Mouse (Mus musculus) liver, adult 2 months (tissue): ENCODE results near the gene Ugdh.

ENCODE experiments used
- CTCF ChIP-seq: fragments of 200-500 bp; IDR thresholded peaks from 2 replicates; pipeline ENCODE4 v1.5.1; 2011; ENCODE audit warnings: low read depth, low read length, control low read depth
- POLR2A ChIP-seq: fragments of 200-500 bp; IDR thresholded peaks from 2 replicates; pipeline ENCODE4 v1.6.1; 2011; ENCODE audit warnings: low read length, control low read depth; ENCODE audit not compliant: insufficient read depth; ENCODE audit errors: extremely low read depth

DNA sequence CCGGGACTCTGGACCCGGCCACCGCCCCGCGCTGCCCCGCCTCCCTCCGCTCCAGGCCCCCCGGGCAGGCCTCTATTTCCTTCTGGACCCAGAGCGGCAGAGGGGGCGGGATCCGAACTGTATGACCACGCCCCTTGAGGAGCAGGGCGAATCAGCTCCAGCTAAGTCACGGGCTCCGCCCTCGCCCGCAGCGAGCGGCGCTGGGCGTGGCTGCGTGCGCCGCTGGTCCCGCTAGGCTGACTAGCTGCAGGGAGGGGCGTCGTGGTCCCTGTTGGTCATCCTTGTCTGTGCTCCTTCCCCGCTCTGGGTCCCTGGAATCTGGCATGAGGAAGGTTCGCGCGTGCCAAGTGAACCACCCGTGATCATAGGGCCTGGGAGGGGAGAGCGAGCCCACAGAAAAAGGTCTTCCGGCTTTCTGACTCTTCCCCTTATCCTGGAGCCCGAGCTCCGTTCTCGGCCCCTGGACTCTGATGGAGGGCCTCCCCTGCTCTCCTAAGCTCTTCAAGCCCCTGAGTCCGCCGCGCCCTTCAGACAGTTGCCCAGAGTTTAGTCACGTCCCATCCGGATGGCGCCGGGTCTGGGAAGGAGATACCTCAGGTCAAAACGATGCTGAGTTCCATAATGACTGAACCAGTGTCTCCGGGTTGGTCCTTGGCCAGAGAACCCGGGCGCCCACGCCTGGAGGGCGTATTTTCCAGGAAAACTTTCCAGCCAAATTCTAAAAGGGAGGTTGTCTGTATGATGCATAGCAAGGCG, at the start of gene Ugdh:
- TF ChIP-seq CTCF, result no peak
- TF ChIP-seq POLR2A, result peak; percentile 84; the same call in 1 of the 2 replicates
